Mouse (Mus musculus): ENCODE measurements around the gene Tbc1d24. TPM values are rescaled to one million over a fixed set of nuclear protein-coding genes. Genes with fewer than 3 reads are reported as not detected.

Gene Tbc1d24
- polyA plus RNA-seq, 1 experiment from 2014 or later, result 24.0 TPM

GRCm38 (mm10) chr17:24225851-24226250 lies 20.5 kb upstream of the Tbc1d24 start:
- no peak overlapping the region for H3K9ac ChIP-seq (replicated peaks)
- no peak overlapping the region for H3K4me3 ChIP-seq (replicated peaks)
- H3K4me1 ChIP-seq, result peaks cover 4% of the 10 kb centered on the region; the same call in 1 of the 2 replicates
- WGBS, result 96% methylated on average over 5 of the region's 5 CpGs
- H3K9me3 ChIP-seq (replicated peaks), result no peaks in the 10 kb centered on the region
- H3K27ac ChIP-seq (replicated peaks), result no peak overlapping the region
- no peaks in the 10 kb centered on the region for H3K27me3 ChIP-seq (replicated peaks)
- no peak for ATAC-seq (ENCODE audit: low FRiP score)
- peaks cover 40% of the 10 kb centered on the region for H3K36me3 ChIP-seq
- H3K4me2 ChIP-seq, result no peak overlapping the region

DNA sequence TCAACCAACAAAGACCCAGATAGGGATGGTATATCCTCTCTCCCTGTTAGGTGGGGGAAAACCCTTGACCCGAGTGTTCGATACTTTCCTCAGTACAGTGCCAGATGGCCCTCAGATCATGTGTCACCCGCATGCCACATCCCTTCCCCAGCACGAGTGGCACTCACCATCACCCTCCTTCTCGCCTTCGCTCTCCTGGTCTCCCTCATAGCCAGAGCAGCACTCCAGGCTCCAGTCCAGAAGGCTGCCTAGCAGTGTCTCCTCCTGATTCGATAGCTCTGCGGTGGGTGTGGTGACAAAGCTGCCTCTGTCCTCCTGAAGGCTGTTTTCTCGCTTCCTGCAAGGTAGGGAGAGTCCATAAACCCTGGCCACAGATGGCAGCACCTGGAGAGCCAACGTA lies 19.4 kb upstream of the Tbc1d24 start:
- 94% methylated on average over 10 of the region's 10 CpGs for WGBS

GRCm38 (mm10) chr17:24223513-24223912 lies 18.2 kb upstream of the Tbc1d24 start:
- no peak overlapping the region for H3K9ac ChIP-seq (replicated peaks)
- 96% methylated on average over 5 of the region's 5 CpGs for WGBS

More for the DNA sequence above, 19.4 kb upstream of the Tbc1d24 start:
- Histone ChIP-seq H3K27me3 (replicated peaks) (no peaks in the 10 kb centered on the region), H3K4me1 (peaks cover 11% of the 10 kb centered on the region), H3K36me3 (peaks cover 36% of the 10 kb centered on the region), H3K4me2 (no peak overlapping the region), H3K9ac (replicated peaks) (no peak overlapping the region), H3K9me3 (replicated peaks) (no peaks in the 10 kb centered on the region), H3K27ac (replicated peaks) (no peak overlapping the region), H3K4me3 (replicated peaks) (no peak overlapping the region)
- no peak for ATAC-seq (ENCODE audit: low FRiP score)

DNA sequence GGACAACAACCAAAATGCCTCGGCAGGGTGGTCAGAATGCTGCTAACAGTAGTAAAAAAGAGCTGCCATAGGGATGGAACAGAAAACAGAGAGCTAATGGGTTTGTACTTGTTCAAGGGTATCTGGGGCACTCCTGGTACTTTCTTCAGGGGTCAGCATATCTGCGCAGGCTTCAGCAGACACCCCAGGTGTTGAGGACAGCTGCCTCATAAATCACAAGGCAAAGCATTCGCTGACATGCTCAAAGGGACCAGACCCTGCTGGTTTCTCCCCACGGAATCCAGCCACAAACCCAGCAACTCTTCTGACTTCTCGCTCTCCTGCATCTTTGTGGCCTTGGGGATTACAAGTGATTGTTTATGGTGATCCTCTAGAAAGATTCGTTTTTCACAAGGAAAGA lies 17.3 kb upstream of the Tbc1d24 start:
- no peak overlapping the region for H3K9ac ChIP-seq (replicated peaks)
- H3K27ac ChIP-seq (replicated peaks), result no peak overlapping the region
- H3K9me3 ChIP-seq (replicated peaks), result no peaks in the 10 kb centered on the region
- no peak for ATAC-seq (ENCODE audit: low FRiP score)
- no peaks in the 10 kb centered on the region for H3K27me3 ChIP-seq (replicated peaks)
- no peak overlapping the region for H3K4me2 ChIP-seq
- no peak overlapping the region for H3K4me3 ChIP-seq (replicated peaks)
- peaks cover 20% of the 10 kb centered on the region for H3K4me1 ChIP-seq
- 78% methylated on average over 6 of the region's 6 CpGs for WGBS
- H3K36me3 ChIP-seq, result peaks cover 35% of the 10 kb centered on the region

More at GRCm38 (mm10) chr17:24223513-24223912, 18.2 kb upstream of the Tbc1d24 start:
- no peak overlapping the region for H3K4me3 ChIP-seq (replicated peaks)
- no peaks in the 10 kb centered on the region for H3K27me3 ChIP-seq (replicated peaks)
- no peaks in the 10 kb centered on the region for H3K9me3 ChIP-seq (replicated peaks)
- peaks cover 20% of the 10 kb centered on the region for H3K4me1 ChIP-seq
- H3K36me3 ChIP-seq, result peaks cover 36% of the 10 kb centered on the region
- H3K27ac ChIP-seq (replicated peaks), result no peak overlapping the region
- H3K4me2 ChIP-seq, result no peak overlapping the region
- ATAC-seq (ENCODE audit: low FRiP score), result no peak

- peak within 1 kb of the TSS; percentile 87 for H3K4me2 ChIP-seq
- peak within 1 kb of the TSS; percentile 75 for H3K27ac ChIP-seq (replicated peaks)
- ATAC-seq (ENCODE audit: low FRiP score), result peak; percentile 94
- H3K9ac ChIP-seq (replicated peaks), result peak within 1 kb of the TSS; percentile 66
- peak within 1 kb of the TSS; percentile 77 for H3K4me3 ChIP-seq (replicated peaks)
- peaks cover 20% of the 10 kb centered on the region for H3K4me1 ChIP-seq
- peaks cover 37% of the 10 kb centered on the region for H3K36me3 ChIP-seq
- H3K9me3 ChIP-seq (replicated peaks), result no peaks in the 10 kb centered on the region
- no peaks in the 10 kb centered on the region for H3K27me3 ChIP-seq (replicated peaks)
- 5% methylated on average over 41 of the region's 41 CpGs for WGBS
These were observed 15.4 kb upstream of the Tbc1d24 start, which contains the start of gene Tedc2 for GRCm38 (mm10) chr17:24220435-24221411. Gene Tedc2 (minus strand): TSS chr17:24220851.

- Histone ChIP-seq H3K9me3 (replicated peaks) (no peaks in the 10 kb centered on the region), H3K27ac (replicated peaks) (no peak overlapping the region), H3K4me2 (no peak overlapping the region), H3K4me1 (peaks cover 29% of the 10 kb centered on the region), H3K27me3 (replicated peaks) (no peaks in the 10 kb centered on the region), H3K4me3 (replicated peaks) (no peak overlapping the region), H3K36me3 (peaks cover 27% of the 10 kb centered on the region), H3K9ac (replicated peaks) (no peak overlapping the region)
- WGBS, result 71% methylated on average over 4 of the region's 4 CpGs
- no peak for ATAC-seq (ENCODE audit: low FRiP score)
These were observed 11.5 kb upstream of the Tbc1d24 start for GRCm38 (mm10) chr17:24216836-24217235.

DNA sequence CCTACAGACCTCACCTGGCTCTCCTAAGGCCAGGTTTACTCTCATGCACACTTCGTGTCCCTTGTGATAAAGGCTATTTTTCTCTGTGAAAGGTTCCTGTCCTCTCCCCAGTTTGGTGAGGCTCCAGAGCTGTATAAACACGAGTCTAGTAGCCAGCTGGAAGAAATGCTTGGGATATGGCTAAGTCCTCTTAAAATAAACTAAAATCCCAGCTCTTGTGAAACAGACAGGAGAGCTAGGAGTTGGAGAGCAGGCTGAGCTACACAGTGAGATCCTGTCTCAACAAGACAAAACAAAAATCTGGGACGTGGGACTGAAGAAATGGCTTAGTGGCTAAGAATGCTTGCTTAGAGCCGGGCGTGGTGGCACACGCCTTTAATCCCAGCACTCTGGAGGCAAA lies 7.8 kb upstream of the Tbc1d24 start:
- H3K27ac ChIP-seq (replicated peaks), result no peak overlapping the region
- peaks cover 7% of the 10 kb centered on the region; the same call in 1 of the 2 replicates for H3K27me3 ChIP-seq (replicated peaks)
- H3K4me1 ChIP-seq, result peaks cover 44% of the 10 kb centered on the region
- no peak overlapping the region for H3K9ac ChIP-seq (replicated peaks)
- no peak overlapping the region for H3K4me2 ChIP-seq
- H3K4me3 ChIP-seq (replicated peaks), result no peak overlapping the region
- peaks cover 27% of the 10 kb centered on the region for H3K36me3 ChIP-seq
- H3K9me3 ChIP-seq (replicated peaks), result no peaks in the 10 kb centered on the region
- no peak for ATAC-seq (ENCODE audit: low FRiP score)
- WGBS, result 81% methylated on average over 6 of the region's 6 CpGs

DNA sequence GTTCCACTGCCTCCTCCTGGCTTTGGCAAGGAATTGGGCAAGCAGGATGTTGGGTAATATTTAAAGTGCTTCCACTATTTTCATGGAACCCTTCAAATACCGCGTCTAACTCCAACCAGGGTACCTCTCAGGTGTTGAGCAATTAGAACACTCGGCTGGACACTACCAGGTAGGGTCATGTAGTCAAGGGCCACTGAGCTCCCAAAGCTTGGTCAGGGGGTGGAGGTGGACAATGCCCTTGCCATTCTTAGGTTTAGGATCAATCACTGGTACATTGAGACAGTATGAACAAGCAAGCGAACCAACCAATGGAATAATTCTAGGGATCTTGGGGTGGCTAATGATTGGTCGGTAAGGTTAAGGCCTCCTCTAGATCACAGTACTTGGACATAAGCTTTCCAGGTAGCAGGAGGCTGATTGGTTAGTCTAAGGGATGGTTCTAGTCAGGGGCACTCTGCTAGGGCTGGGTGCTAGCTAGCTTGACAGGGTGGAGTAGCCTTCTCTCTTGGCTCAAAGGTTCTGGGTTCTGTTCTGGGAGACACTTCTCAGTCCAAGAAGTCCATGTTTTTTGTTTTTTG lies 7.2 kb upstream of the Tbc1d24 start:
- Histone ChIP-seq H3K36me3 (peaks cover 25% of the 10 kb centered on the region), H3K4me1 (peaks cover 51% of the 10 kb centered on the region), H3K9me3 (replicated peaks) (no peaks in the 10 kb centered on the region), H3K27ac (replicated peaks) (no peak overlapping the region), H3K4me3 (replicated peaks) (peak overlapping the region; percentile 59), H3K27me3 (replicated peaks) (peaks cover 7% of the 10 kb centered on the region; the same call in 1 of the 2 replicates), H3K4me2 (peak overlapping the region; percentile 99), H3K9ac (replicated peaks) (no peak overlapping the region)
- WGBS, result 35% methylated on average over 5 of the region's 5 CpGs
- ATAC-seq (ENCODE audit: low FRiP score), result no peak; the same call in none of the 2 replicates

- peak overlapping the region; percentile 59 for H3K4me3 ChIP-seq (replicated peaks)
- H3K9me3 ChIP-seq (replicated peaks), result no peaks in the 10 kb centered on the region
- 2% methylated on average over 37 of the region's 37 CpGs for WGBS
- peaks cover 7% of the 10 kb centered on the region; the same call in 1 of the 2 replicates for H3K27me3 ChIP-seq (replicated peaks)
- peak; percentile 76 for ATAC-seq (ENCODE audit: low FRiP score)
- H3K36me3 ChIP-seq, result peaks cover 20% of the 10 kb centered on the region
- H3K27ac ChIP-seq (replicated peaks), result peak overlapping the region; percentile 87
- peaks cover 58% of the 10 kb centered on the region for H3K4me1 ChIP-seq
- peak overlapping the region; percentile 86 for H3K9ac ChIP-seq (replicated peaks)
- peak overlapping the region; percentile 99 for H3K4me2 ChIP-seq
These were observed 6.5 kb upstream of the Tbc1d24 start for GRCm38 (mm10) chr17:24211631-24212440.

GRCm38 (mm10) chr17:24210591-24210990 lies 5.2 kb upstream of the Tbc1d24 start:
- Histone ChIP-seq H3K4me3 (replicated peaks) (no peak overlapping the region), H3K4me2 (peak overlapping the region; percentile 99), H3K9me3 (replicated peaks) (no peaks in the 10 kb centered on the region), H3K36me3 (peaks cover 8% of the 10 kb centered on the region), H3K9ac (replicated peaks) (0 out of 2 replicates have a peak overlapping the region, but pooled peaks have one; percentile 86), H3K4me1 (peaks cover 70% of the 10 kb centered on the region), H3K27ac (replicated peaks) (peak overlapping the region; percentile 74; the same call in 1 of the 2 replicates), H3K27me3 (replicated peaks) (peaks cover 7% of the 10 kb centered on the region; the same call in 1 of the 2 replicates)
- 88% methylated on average over 3 of the region's 3 CpGs for WGBS
- ATAC-seq (ENCODE audit: low FRiP score), result no peak

GRCm38 (mm10) chr17:24209916-24210240 lies 4.5 kb upstream of the Tbc1d24 start:
- Histone ChIP-seq H3K27me3 (replicated peaks) (peaks cover 7% of the 10 kb centered on the region; the same call in 1 of the 2 replicates), H3K9me3 (replicated peaks) (no peaks in the 10 kb centered on the region), H3K9ac (replicated peaks) (peak overlapping the region; percentile 64; the same call in 1 of the 2 replicates), H3K36me3 (peaks cover under 1% of the 10 kb centered on the region), H3K4me2 (peak overlapping the region; percentile 95), H3K4me1 (peaks cover 72% of the 10 kb centered on the region), H3K27ac (replicated peaks) (peak overlapping the region; percentile 74; the same call in 1 of the 2 replicates), H3K4me3 (replicated peaks) (peak overlapping the region; percentile 81)
- 76% methylated on average over 3 of the region's 3 CpGs for WGBS
- no peak for ATAC-seq (ENCODE audit: low FRiP score)
